Mouse (Mus musculus): ENCODE data around the gene Prune1.

DNA sequence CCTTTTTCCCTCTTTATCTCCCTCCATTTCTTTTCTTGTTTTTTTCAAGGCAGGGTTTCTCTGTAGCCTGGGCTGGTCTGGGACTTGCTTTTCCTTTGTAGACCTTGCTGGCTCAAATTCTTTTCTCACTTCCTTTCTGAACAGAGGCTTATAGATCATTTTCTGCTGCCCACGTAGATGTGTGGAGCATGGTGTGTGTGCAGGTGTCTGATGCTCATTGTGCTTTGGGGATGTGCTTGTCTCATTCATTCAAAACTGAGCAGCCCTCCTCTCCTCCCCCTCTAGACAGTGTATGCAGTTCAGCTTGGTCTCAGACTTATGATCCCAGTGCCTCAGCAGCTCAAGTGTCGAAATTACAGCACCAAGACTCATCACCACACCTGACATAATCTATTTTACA is 37.2 kb upstream of the Prune1 start:
- TF ChIP-seq POLR2A (IDR thresholded peaks at IDR 0.05; ENCODE audit: low read depth, low read length) (no peak), CTCF (IDR thresholded peaks at IDR 0.05; ENCODE audit: borderline replicate concordance, insufficient read depth, low read length) (no peak)
